Mouse (Mus musculus): ENCODE data around the gene Ldlrad3. TPM values are rescaled to one million over a fixed set of nuclear protein-coding genes. Genes with fewer than 3 reads are reported as not detected.

Ldlrad3 gene
- polyA plus RNA-seq (2015; fragmentation: Nextera tagmentation; extraction: Ambion mirVana), result 3.8 and 4.6 TPM in 2 replicates

DNA sequence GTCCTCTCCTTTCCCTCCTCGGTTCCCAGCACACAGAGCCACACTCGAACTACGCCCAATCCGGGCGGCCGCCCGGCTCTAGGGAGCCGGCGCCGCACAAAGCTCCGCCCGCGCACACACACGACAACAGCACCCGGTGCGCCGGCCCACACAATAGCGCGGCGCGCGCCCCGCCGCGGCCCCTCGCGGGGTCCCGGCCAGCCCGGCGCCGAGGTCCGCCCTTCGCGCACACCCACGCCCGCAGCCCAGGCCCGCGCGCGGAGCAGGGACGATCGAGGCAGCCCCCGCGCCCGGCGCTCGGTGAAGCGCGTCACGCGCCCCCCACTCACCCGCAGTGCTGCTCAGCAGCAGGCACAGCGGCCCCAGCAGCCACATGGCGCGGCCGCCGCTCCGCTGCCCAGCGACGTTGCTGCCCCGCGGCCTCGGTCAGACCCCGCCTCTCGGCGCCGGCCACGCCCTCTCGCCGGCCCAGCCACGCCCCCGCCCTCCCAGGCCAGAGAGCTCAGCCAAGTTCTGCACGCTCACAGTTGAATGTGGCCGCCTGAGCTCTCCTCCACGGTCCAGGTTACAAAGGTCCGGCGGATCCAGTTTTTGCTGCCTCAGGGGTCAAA is at the start of gene Ldlrad3:
Ldlrad3 (minus strand) TSS at position 435 of the 611 bp plus-strand sequence.
- no peaks in the 10 kb centered on the region for H3K9me3 ChIP-seq (ENCODE audit: low read length)
- H3K36me3 ChIP-seq (replicated peaks; ENCODE audit: insufficient read depth, low read length), result no peaks in the 10 kb centered on the region
- H3K4me2 ChIP-seq (ENCODE audit: low read depth, low read length), result peak within 1 kb of the TSS; percentile 90
- ATAC-seq, result peak; percentile 97
- peak within 1 kb of the TSS; percentile 74 for H3K9ac ChIP-seq (replicated peaks)
- peak within 1 kb of the TSS; percentile 78 for H3K27ac ChIP-seq (ENCODE audit: low read depth)
- peak within 1 kb of the TSS; percentile 66 for H3K4me3 ChIP-seq (ENCODE audit: low read depth, low read length)
- WGBS (ENCODE audit: insufficient replicate concordance), result 1% methylated on average over 46 of the region's 77 CpGs
- DNase-seq, result peak; percentile 94
- no peak for TF ChIP-seq EP300 (IDR thresholded peaks at IDR 0.05; ENCODE audit: low read depth)
- no peak for TF ChIP-seq CTCF (IDR thresholded peaks at IDR 0.05; ENCODE audit: low read depth)
- H3K27me3 ChIP-seq (ENCODE audit: insufficient read depth, low read length), result no peaks in the 10 kb centered on the region
- H3K4me1 ChIP-seq (ENCODE audit: insufficient read depth), result peaks cover 15% of the 10 kb centered on the region

DNA sequence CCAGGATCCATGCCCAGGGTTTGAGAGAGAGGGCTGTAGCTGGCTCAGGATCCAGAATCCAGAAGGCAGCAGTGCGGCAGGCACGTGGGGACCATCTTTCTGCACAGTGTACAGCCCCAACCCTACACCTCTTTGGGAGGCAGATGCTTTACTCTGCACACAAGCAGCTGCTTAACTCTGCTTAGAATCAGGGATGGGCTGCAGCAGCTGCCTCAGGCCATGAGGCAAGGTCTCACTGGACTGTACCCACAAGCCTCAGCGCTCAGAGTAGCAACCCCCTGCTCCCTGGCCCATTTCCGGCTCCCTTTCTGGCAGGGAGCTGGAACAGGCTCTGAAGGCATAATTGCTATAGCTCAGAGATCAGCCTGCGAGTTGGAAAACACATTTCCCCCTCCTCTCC is 45.3 kb upstream of the Ldlrad3 start:
- H3K4me3 ChIP-seq (ENCODE audit: low read depth, low read length), result no peak overlapping the region
- H3K36me3 ChIP-seq (replicated peaks; ENCODE audit: insufficient read depth, low read length), result no peaks in the 10 kb centered on the region
- H3K4me1 ChIP-seq (ENCODE audit: insufficient read depth), result no peaks in the 10 kb centered on the region
- no peaks in the 10 kb centered on the region for H3K9me3 ChIP-seq (ENCODE audit: low read length)
- H3K4me2 ChIP-seq (ENCODE audit: low read depth, low read length), result no peak overlapping the region
- DNase-seq (no peak), ATAC-seq (no peak)
- no peak overlapping the region for H3K27ac ChIP-seq (ENCODE audit: low read depth)
- 67% methylated on average over 5 of the region's 5 CpGs for WGBS (ENCODE audit: insufficient replicate concordance)
- TF ChIP-seq CTCF (IDR thresholded peaks at IDR 0.05; ENCODE audit: low read depth) (no peak), EP300 (IDR thresholded peaks at IDR 0.05; ENCODE audit: low read depth) (no peak)
- no peaks in the 10 kb centered on the region for H3K27me3 ChIP-seq (ENCODE audit: insufficient read depth, low read length)
- no peak overlapping the region for H3K9ac ChIP-seq (replicated peaks)

DNA sequence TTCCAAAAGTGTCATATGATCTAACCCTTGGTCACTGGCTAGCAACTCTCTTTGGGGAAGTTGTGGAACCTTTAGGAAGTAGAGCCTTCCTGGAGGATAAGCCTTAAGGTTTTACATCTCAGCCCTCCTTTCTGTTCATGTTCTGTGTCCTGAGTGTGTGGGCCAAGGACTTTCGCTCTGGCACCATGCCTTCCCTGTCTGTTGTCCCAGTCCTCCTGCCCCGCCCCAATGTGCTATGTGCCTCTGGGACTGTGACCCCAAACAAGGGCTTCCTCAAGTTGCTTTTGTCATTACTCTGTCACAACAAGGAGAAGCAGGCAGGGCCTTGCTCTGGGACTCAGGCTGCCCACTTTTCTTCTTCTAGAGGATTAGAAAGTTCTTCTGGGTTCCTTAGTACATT is 42.9 kb upstream of the Ldlrad3 start:
- Histone ChIP-seq H3K9me3 (ENCODE audit: low read length) (no peaks in the 10 kb centered on the region), H3K27me3 (ENCODE audit: insufficient read depth, low read length) (no peaks in the 10 kb centered on the region), H3K4me3 (ENCODE audit: low read depth, low read length) (no peak overlapping the region), H3K27ac (ENCODE audit: low read depth) (no peak overlapping the region), H3K36me3 (replicated peaks; ENCODE audit: insufficient read depth, low read length) (no peaks in the 10 kb centered on the region), H3K4me1 (ENCODE audit: insufficient read depth) (no peaks in the 10 kb centered on the region), H3K9ac (replicated peaks) (no peak overlapping the region), H3K4me2 (ENCODE audit: low read depth, low read length) (no peak overlapping the region)
- TF ChIP-seq EP300 (IDR thresholded peaks at IDR 0.05; ENCODE audit: low read depth) (no peak), CTCF (IDR thresholded peaks at IDR 0.05; ENCODE audit: low read depth) (no peak)
- no peak for ATAC-seq
- 96% methylated on average over 2 of the region's 2 CpGs for WGBS (ENCODE audit: insufficient replicate concordance)
- DNase-seq, result no peak

DNA sequence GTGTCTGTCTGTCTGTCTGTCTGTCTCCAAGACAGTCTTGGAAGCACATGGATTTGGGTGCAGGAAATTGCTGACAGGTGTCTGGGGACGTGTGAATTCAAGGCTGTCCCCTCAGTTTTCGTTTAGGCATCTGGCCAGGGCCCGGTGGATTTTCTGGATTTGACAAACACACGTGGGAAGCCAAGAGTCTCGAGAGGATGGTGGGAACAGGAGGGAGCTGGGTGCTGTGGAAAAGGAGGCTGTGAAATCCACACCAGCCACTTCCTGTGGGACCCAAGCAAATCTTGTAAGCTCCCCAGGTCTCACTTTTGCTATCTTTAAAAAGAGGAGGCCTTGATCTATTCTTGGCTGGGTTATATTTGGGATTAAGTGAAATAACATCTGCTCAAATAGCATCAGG is 42.1 kb upstream of the Ldlrad3 start:
- H3K27ac ChIP-seq (ENCODE audit: low read depth), result no peak overlapping the region
- no peak for TF ChIP-seq EP300 (IDR thresholded peaks at IDR 0.05; ENCODE audit: low read depth)
- TF ChIP-seq CTCF (IDR thresholded peaks at IDR 0.05; ENCODE audit: low read depth), result no peak
- no peak overlapping the region for H3K4me3 ChIP-seq (ENCODE audit: low read depth, low read length)
- no peak overlapping the region for H3K9ac ChIP-seq (replicated peaks)
- no peaks in the 10 kb centered on the region for H3K9me3 ChIP-seq (ENCODE audit: low read length)
- DNase-seq (no peak), ATAC-seq (no peak)
- H3K4me1 ChIP-seq (ENCODE audit: insufficient read depth), result no peaks in the 10 kb centered on the region
- H3K36me3 ChIP-seq (replicated peaks; ENCODE audit: insufficient read depth, low read length), result no peaks in the 10 kb centered on the region
- no peak overlapping the region for H3K4me2 ChIP-seq (ENCODE audit: low read depth, low read length)
- no peaks in the 10 kb centered on the region for H3K27me3 ChIP-seq (ENCODE audit: insufficient read depth, low read length)
- WGBS (ENCODE audit: insufficient replicate concordance), result 56% methylated on average over 5 of the region's 5 CpGs

DNA sequence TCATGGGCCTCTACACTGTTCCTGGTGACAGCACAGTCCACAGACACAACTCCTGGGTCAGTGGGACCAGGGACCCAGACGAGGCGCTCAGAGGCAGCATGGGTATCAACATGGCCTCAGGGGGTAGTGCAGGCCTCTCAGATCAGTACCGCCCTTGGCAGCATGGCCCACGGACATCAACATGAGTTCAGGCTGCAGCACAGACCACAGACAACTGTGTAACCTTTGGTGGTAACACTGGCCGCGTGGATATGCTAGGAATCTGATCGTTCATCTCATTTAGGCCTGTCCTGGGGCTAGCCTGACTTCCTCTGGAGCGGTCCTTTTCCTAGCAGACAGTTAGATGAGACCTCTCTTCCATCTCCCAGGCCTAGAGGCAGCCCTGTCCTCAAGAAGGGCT is 41.7 kb upstream of the Ldlrad3 start:
- no peaks in the 10 kb centered on the region for H3K27me3 ChIP-seq (ENCODE audit: insufficient read depth, low read length)
- DNase-seq (no peak), ATAC-seq (no peak)
- no peaks in the 10 kb centered on the region for H3K4me1 ChIP-seq (ENCODE audit: insufficient read depth)
- TF ChIP-seq CTCF (IDR thresholded peaks at IDR 0.05; ENCODE audit: low read depth) (no peak), EP300 (IDR thresholded peaks at IDR 0.05; ENCODE audit: low read depth) (no peak)
- 82% methylated on average over 8 of the region's 8 CpGs for whole genome bisulfite sequencing (ENCODE audit: insufficient replicate concordance)
- H3K9ac ChIP-seq (replicated peaks), result no peak overlapping the region
- no peak overlapping the region for H3K4me2 ChIP-seq (ENCODE audit: low read depth, low read length)
- no peak overlapping the region for H3K27ac ChIP-seq (ENCODE audit: low read depth)
- no peak overlapping the region for H3K4me3 ChIP-seq (ENCODE audit: low read depth, low read length)
- H3K9me3 ChIP-seq (ENCODE audit: low read length), result no peaks in the 10 kb centered on the region
- H3K36me3 ChIP-seq (replicated peaks; ENCODE audit: insufficient read depth, low read length), result no peaks in the 10 kb centered on the region

DNA sequence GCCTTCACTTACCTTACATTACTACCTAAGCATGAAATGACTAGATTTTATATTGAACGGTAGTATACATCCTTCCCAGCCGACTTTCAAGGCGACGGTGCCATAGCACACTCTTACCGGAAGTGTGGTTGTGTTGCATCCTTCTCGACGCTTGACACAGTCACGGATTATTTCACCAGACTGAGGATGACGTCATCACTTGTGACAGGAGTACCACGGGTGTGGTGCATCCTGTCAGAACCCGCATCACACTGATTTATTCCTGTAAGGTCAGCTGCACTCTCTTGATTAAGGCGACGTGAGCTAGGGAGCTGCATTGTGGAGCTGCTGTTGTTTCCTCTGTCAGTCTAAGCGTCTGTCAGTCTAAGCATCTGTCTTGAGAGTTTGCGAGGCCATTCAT is 40.1 kb upstream of the Ldlrad3 start:
- H3K27ac ChIP-seq (ENCODE audit: low read depth), result no peak overlapping the region
- H3K4me3 ChIP-seq (ENCODE audit: low read depth, low read length), result no peak overlapping the region
- H3K27me3 ChIP-seq (ENCODE audit: insufficient read depth, low read length), result no peaks in the 10 kb centered on the region
- no peaks in the 10 kb centered on the region for H3K4me1 ChIP-seq (ENCODE audit: insufficient read depth)
- no peak for TF ChIP-seq CTCF (IDR thresholded peaks at IDR 0.05; ENCODE audit: low read depth)
- no peak for TF ChIP-seq EP300 (IDR thresholded peaks at IDR 0.05; ENCODE audit: low read depth)
- 58% methylated on average over 15 of the region's 15 CpGs for WGBS (ENCODE audit: insufficient replicate concordance)
- H3K36me3 ChIP-seq (replicated peaks; ENCODE audit: insufficient read depth, low read length), result no peaks in the 10 kb centered on the region
- ATAC-seq, result no peak
- DNase-seq, result no peak
- H3K4me2 ChIP-seq (ENCODE audit: low read depth, low read length), result no peak overlapping the region
- no peak overlapping the region for H3K9ac ChIP-seq (replicated peaks)
- H3K9me3 ChIP-seq (ENCODE audit: low read length), result no peaks in the 10 kb centered on the region

All from liver, postnatal 0 days (tissue).